In genomic region chr4:40722687-40723460, GRCm38 (mm10) we compare ENCODE assay signal across 8 mouse cellular contexts. TPM values are rescaled to one million over a fixed set of nuclear protein-coding genes. Genes with fewer than 3 reads are reported as not detected.
DNase-seq lines count a peak whose midpoint lies in the region; ATAC-seq and TF ChIP-seq lines count a peak whose summit lies in the region.

No protein-coding gene starts in this region.

- H3K4me2 ChIP-seq in lung, postnatal 0 days (replicated peaks; ENCODE audit: low read depth, low read length): peak overlapping the region; percentile 54

- peak; percentile 88 for DNase-seq in CD4-positive helper T cell, adult 2 months (ENCODE audit: low read depth, low spot score)
- DNase-seq in adrenal gland, postnatal 36 days: peak; percentile 76 to 84
- DNase-seq in forebrain, embryonic 10.5 days (ENCODE audit: extremely low spot score, low spot score): peak; percentile 81
- peak; percentile 77 to 81 for DNase-seq in heart, postnatal 14 days
- peak; percentile 78 to 82 for DNase-seq in layer of hippocampus, adult 18-20 months (ENCODE audit: low spot score in 2 of 2)
- peak; percentile 88 for DNase-seq in lung, postnatal 0 days (ENCODE audit: low spot score)
- peak; percentile 73 for DNase-seq in ovary, adult 18-20 months (ENCODE audit: low spot score)
- DNase-seq in thymus, postnatal 10 days (ENCODE audit: low spot score in 2 of 2): peak; percentile 76 to 84

- H3K27me3 ChIP-seq in forebrain, embryonic 10.5 days (ENCODE audit: poor library complexity, severe bottlenecking): no peaks in the 10 kb centered on the region
- no peaks in the 10 kb centered on the region for H3K27me3 ChIP-seq in lung, postnatal 0 days (replicated peaks; ENCODE audit: insufficient read depth, low read length)

- ATAC-seq in lung, postnatal 0 days: peak; percentile 64

- peaks cover 39% of the 10 kb centered on the region for H3K36me3 ChIP-seq in forebrain, embryonic 10.5 days (replicated peaks)
- H3K36me3 ChIP-seq in lung, postnatal 0 days (ENCODE audit: insufficient read depth, low read length): peaks cover 11% of the 10 kb centered on the region; the same call in 1 of the 2 replicates

- H3K9me3 ChIP-seq in forebrain, embryonic 10.5 days: no peaks in the 10 kb centered on the region
- H3K9me3 ChIP-seq in lung, postnatal 0 days (ENCODE audit: low read length): no peaks in the 10 kb centered on the region

- H3K4me3 ChIP-seq in forebrain, embryonic 10.5 days: peak overlapping the region; percentile 69
- peak overlapping the region; percentile 96 for H3K4me3 ChIP-seq in lung, postnatal 0 days (ENCODE audit: low read depth, low read length)

- H3K4me1 ChIP-seq in forebrain, embryonic 10.5 days: peaks cover 43% of the 10 kb centered on the region
- H3K4me1 ChIP-seq in lung, postnatal 0 days (ENCODE audit: insufficient read depth, low read depth, low read length): peaks cover 22% of the 10 kb centered on the region; the same call in 1 of the 2 replicates

- WGBS in forebrain, embryonic 10.5 days: under 1% methylated on average over 58 of the region's 62 CpGs
- under 1% methylated on average over 36 of the region's 62 CpGs for WGBS in lung, postnatal 0 days

- no peak for TF ChIP-seq CTCF in lung, postnatal 0 days (IDR thresholded peaks at IDR 0.05)

- H3K9ac ChIP-seq in lung, postnatal 0 days (replicated peaks; ENCODE audit: low read depth): peak overlapping the region; percentile 97

- H3K27ac ChIP-seq in forebrain, embryonic 10.5 days: peak overlapping the region; percentile 97
- peak overlapping the region; percentile 99 for H3K27ac ChIP-seq in lung, postnatal 0 days (ENCODE audit: low read length)

- intact Hi-C loops in heart, postnatal 14 days (cut with DNase I): no loop called here

- TF ChIP-seq EP300 in lung, postnatal 0 days (IDR thresholded peaks at IDR 0.05): no peak

RNA-seq across cellular contexts. Expression of gene Dnaja1, which starts 0.9 kb away (rescaled TPM):
- 100 to 1,000 TPM; 287 to 463 TPM for total RNA-seq in adrenal gland, postnatal 36 days (2021)
- polyA plus RNA-seq in forebrain, embryonic 10.5 days (2016; fragmentation: Nextera tagmentation; extraction: Ambion mirVana): 570 and 635 TPM in 2 replicates
- 100 to 1,000 TPM in 1 of 2 experiments, 10 to 100 TPM in 1; 79.5 to 110 TPM for total RNA-seq in heart, postnatal 14 days (2021)
- 100 to 1,000 TPM; 333 to 347 TPM for total RNA-seq in layer of hippocampus, adult 18-20 months (2021)
- polyA plus RNA-seq in lung, postnatal 0 days (2015; fragmentation: Nextera tagmentation; extraction: Ambion mirVana): 285 and 314 TPM in 2 replicates

RNA-seq across cellular contexts. Expression of gene Aptx, which starts 19.9 kb away (rescaled TPM):
- total RNA-seq in adrenal gland, postnatal 36 days (2021): 10 to 100 TPM; 14.4 to 23.2 TPM
- 34.6 and 36.3 TPM in 2 replicates for polyA plus RNA-seq in forebrain, embryonic 10.5 days (2016; fragmentation: Nextera tagmentation; extraction: Ambion mirVana)
- 10 to 100 TPM; 14.4 to 15.3 TPM for total RNA-seq in heart, postnatal 14 days (2021)
- total RNA-seq in layer of hippocampus, adult 18-20 months (2021): 10 to 100 TPM; 29.5 to 31.2 TPM
- polyA plus RNA-seq in lung, postnatal 0 days (2015; fragmentation: Nextera tagmentation; extraction: Ambion mirVana): 19.5 and 21.2 TPM in 2 replicates

RNA-seq across cellular contexts. Expression of gene Smu1, which starts 34.8 kb away (rescaled TPM):
- 10 to 100 TPM; 60.2 to 71.2 TPM for total RNA-seq in adrenal gland, postnatal 36 days (2021)
- 196 and 198 TPM in 2 replicates for polyA plus RNA-seq in forebrain, embryonic 10.5 days (2016; fragmentation: Nextera tagmentation; extraction: Ambion mirVana)
- total RNA-seq in heart, postnatal 14 days (2021): 10 to 100 TPM; 28.1 to 31.6 TPM
- total RNA-seq in layer of hippocampus, adult 18-20 months (2021): 10 to 100 TPM; 48.9 to 55.4 TPM
- 88.4 and 89.0 TPM in 2 replicates for polyA plus RNA-seq in lung, postnatal 0 days (2015; fragmentation: Nextera tagmentation; extraction: Ambion mirVana)

Comparison
In these comparisons a context has a peak if more than half of its experiments do, and no peak if none do; other contexts are left out.
1. Peak in every context shown above with its lines: DNase-seq, ATAC-seq, H3K4me3 ChIP-seq and H3K27ac ChIP-seq.